Mouse (Mus musculus) splenic B cell, adult 2 months (primary cell): Measurements from ENCODE around the gene Degs1.
A peak's percentile ranks its signal among the peaks of the same experiment; 100 is the strongest.

ENCODE experiments used
- DNase-seq: peaks from one replicate; pipeline ENCODE4 v3.0.0-alpha.2; 2011; ENCODE audit warnings: low read depth, low spot score
- H3K27me3 ChIP-seq: 2 replicates; pipeline ENCODE4 v1.6.1; 2012; ENCODE audit warnings: mild to moderate bottlenecking, low read length, moderate library complexity, mixed read lengths; ENCODE audit not compliant: control insufficient read depth, poor library complexity, insufficient read depth, severe bottlenecking
- H3K36me3 ChIP-seq: 2 replicates; pipeline ENCODE4 v1.6.1; 2012; ENCODE audit warnings: mild to moderate bottlenecking, low read length, moderate library complexity, mixed read lengths; ENCODE audit not compliant: control insufficient read depth, poor library complexity, insufficient read depth, severe bottlenecking

The Degs1 gene

GRCm38 (mm10) chr1:182282091-182283075, at the start of gene Degs1:
Gene Degs1, minus strand, starts transcription at chr1:182282804.
- peak; percentile 92 for DNase-seq
- H3K36me3 ChIP-seq = peaks cover 2% of the 10 kb centered on the region; the same call in 1 of the 2 replicates
- no peaks in the 10 kb centered on the region for H3K27me3 ChIP-seq

GRCm38 (mm10) chr1:182325919-182326318, 43.3 kb upstream of the Degs1 start:
- DNase-seq = no peak
- peaks cover 8% of the 10 kb centered on the region for H3K36me3 ChIP-seq
- H3K27me3 ChIP-seq = no peaks in the 10 kb centered on the region

- H3K27me3 ChIP-seq = no peaks in the 10 kb centered on the region
- H3K36me3 ChIP-seq = peaks cover 8% of the 10 kb centered on the region
- DNase-seq = no peak
Observed at GRCm38 (mm10) chr1:182324552-182324951, 41.9 kb upstream of the Degs1 start.

GRCm38 (mm10) chr1:182323139-182323538, 40.5 kb upstream of the Degs1 start:
- Histone ChIP-seq H3K27me3 (no peaks in the 10 kb centered on the region), H3K36me3 (peaks cover 8% of the 10 kb centered on the region)
- no peak for DNase-seq

GRCm38 (mm10) chr1:182314201-182314600, 31.6 kb upstream of the Degs1 start:
- DNase-seq = no peak
- H3K27me3 ChIP-seq = no peaks in the 10 kb centered on the region; the same call in 1 of the 2 replicates
- H3K36me3 ChIP-seq = no peaks in the 10 kb centered on the region; the same call in none of the 2 replicates

GRCm38 (mm10) chr1:182313181-182313580, 30.6 kb upstream of the Degs1 start:
- DNase-seq = no peak
- H3K27me3 ChIP-seq = no peaks in the 10 kb centered on the region; the same call in 1 of the 2 replicates
- H3K36me3 ChIP-seq = no peaks in the 10 kb centered on the region; the same call in 1 of the 2 replicates

- Histone ChIP-seq H3K27me3 (no peaks in the 10 kb centered on the region; the same call in 1 of the 2 replicates), H3K36me3 (no peaks in the 10 kb centered on the region)
- peak; percentile 31 for DNase-seq
Observed at GRCm38 (mm10) chr1:182311376-182311775, 28.8 kb upstream of the Degs1 start.

GRCm38 (mm10) chr1:182310316-182310715, 27.7 kb upstream of the Degs1 start:
- H3K27me3 ChIP-seq = no peaks in the 10 kb centered on the region; the same call in 1 of the 2 replicates
- no peak for DNase-seq
- no peaks in the 10 kb centered on the region for H3K36me3 ChIP-seq

GRCm38 (mm10) chr1:182309403-182309802, 26.8 kb upstream of the Degs1 start:
- Histone ChIP-seq H3K36me3 (no peaks in the 10 kb centered on the region), H3K27me3 (no peaks in the 10 kb centered on the region; the same call in 1 of the 2 replicates)
- DNase-seq = peak; percentile 43

- Histone ChIP-seq H3K36me3 (no peaks in the 10 kb centered on the region), H3K27me3 (no peaks in the 10 kb centered on the region)
- no peak for DNase-seq
Observed at GRCm38 (mm10) chr1:182302916-182303315, 20.3 kb upstream of the Degs1 start.

GRCm38 (mm10) chr1:182302176-182302870, 19.7 kb upstream of the Degs1 start:
- no peak for DNase-seq
- H3K27me3 ChIP-seq = no peaks in the 10 kb centered on the region
- no peaks in the 10 kb centered on the region; the same call in 1 of the 2 replicates for H3K36me3 ChIP-seq

GRCm38 (mm10) chr1:182297821-182298220, 15.2 kb upstream of the Degs1 start:
- H3K36me3 ChIP-seq = no peaks in the 10 kb centered on the region; the same call in 1 of the 2 replicates
- DNase-seq = no peak
- H3K27me3 ChIP-seq = no peaks in the 10 kb centered on the region

- DNase-seq = no peak
- Histone ChIP-seq H3K36me3 (no peaks in the 10 kb centered on the region; the same call in 1 of the 2 replicates), H3K27me3 (no peaks in the 10 kb centered on the region)
Observed at GRCm38 (mm10) chr1:182297246-182297645, 14.6 kb upstream of the Degs1 start.

GRCm38 (mm10) chr1:182296816-182297215, 14.2 kb upstream of the Degs1 start:
- H3K27me3 ChIP-seq = no peaks in the 10 kb centered on the region
- no peak for DNase-seq
- H3K36me3 ChIP-seq = no peaks in the 10 kb centered on the region; the same call in 1 of the 2 replicates

- H3K36me3 ChIP-seq = no peaks in the 10 kb centered on the region; the same call in 1 of the 2 replicates
- no peak for DNase-seq
- no peaks in the 10 kb centered on the region for H3K27me3 ChIP-seq
Observed at GRCm38 (mm10) chr1:182296141-182296540, 13.5 kb upstream of the Degs1 start.
